Mouse (Mus musculus): ENCODE results near the gene Runx1.

The Runx1 gene

GRCm38 (mm10) chr16:92825204-92825843, 625 bp downstream of the Runx1 start:
- no peak for DNase-seq

- DNase-seq: no peak
Observed at GRCm38 (mm10) chr16:92824723-92825203, 1.2 kb downstream of the Runx1 start.

- no peak for DNase-seq
Observed at GRCm38 (mm10) chr16:92824003-92824722, 1.8 kb downstream of the Runx1 start.

- peak; percentile 4 for DNase-seq
Observed at GRCm38 (mm10) chr16:92823381-92823862, 2.5 kb downstream of the Runx1 start.

- no peak for DNase-seq
Observed at GRCm38 (mm10) chr16:92822676-92823075, 3.3 kb downstream of the Runx1 start.

GRCm38 (mm10) chr16:92821938-92822629, 3.9 kb downstream of the Runx1 start:
- no peak for DNase-seq

- no peak for DNase-seq
Observed at GRCm38 (mm10) chr16:92821596-92821937, 4.4 kb downstream of the Runx1 start.

GRCm38 (mm10) chr16:92820451-92820850, 5.5 kb downstream of the Runx1 start:
- DNase-seq: no peak

GRCm38 (mm10) chr16:92818480-92819269, 7.3 kb downstream of the Runx1 start:
- DNase-seq: no peak

GRCm38 (mm10) chr16:92816092-92816491, 9.9 kb downstream of the Runx1 start:
- DNase-seq: no peak

GRCm38 (mm10) chr16:92815195-92815527, 10.8 kb downstream of the Runx1 start:
- DNase-seq: no peak

GRCm38 (mm10) chr16:92814366-92815194, 11.4 kb downstream of the Runx1 start:
- DNase-seq: no peak

GRCm38 (mm10) chr16:92812405-92812804, 13.5 kb downstream of the Runx1 start:
- no peak for DNase-seq

- DNase-seq: no peak
Observed at GRCm38 (mm10) chr16:92810568-92811240, 15.2 kb downstream of the Runx1 start.

- DNase-seq: no peak
Observed at GRCm38 (mm10) chr16:92807772-92808171, 18.2 kb downstream of the Runx1 start.

GRCm38 (mm10) chr16:92803076-92803580, 22.8 kb downstream of the Runx1 start:
- no peak for DNase-seq

GRCm38 (mm10) chr16:92801567-92801966, 24.4 kb downstream of the Runx1 start:
- DNase-seq: no peak

GRCm38 (mm10) chr16:92800845-92801244, 25.1 kb downstream of the Runx1 start:
- DNase-seq: no peak

GRCm38 (mm10) chr16:92799940-92800339, 26.0 kb downstream of the Runx1 start:
- no peak for DNase-seq

GRCm38 (mm10) chr16:92794197-92794596, 31.8 kb downstream of the Runx1 start:
- no peak for DNase-seq

- no peak for DNase-seq
Observed at GRCm38 (mm10) chr16:92793741-92794140, 32.2 kb downstream of the Runx1 start.
